Mouse (Mus musculus): Measurements from ENCODE around the gene Slc34a3.

GRCm38 (mm10) chr2:25221331-25221772, 12.8 kb downstream of the Slc34a3 start:
- TF ChIP-seq CTCF (IDR thresholded peaks at IDR 0.05; ENCODE audit: borderline replicate concordance, control insufficient read depth, extremely low read depth, insufficient read depth, low read length, poor library complexity), result no peak
- TF ChIP-seq POLR2A (IDR thresholded peaks at IDR 0.05; ENCODE audit: control insufficient read depth, extremely low read depth, insufficient read depth, low read length, poor library complexity), result no peak
